Mouse (Mus musculus) thymus, adult 2 months (tissue): ENCODE data around the gene Gpr55.

Experiments
- CTCF ChIP-seq: fragments of 200-500 bp; IDR thresholded peaks from 2 replicates; pipeline ENCODE4 v1.5.1; 2012; ENCODE audit warnings: mild to moderate bottlenecking, control low read depth, low read length, moderate library complexity, borderline replicate concordance; ENCODE audit not compliant: control insufficient read depth, poor library complexity, insufficient read depth; ENCODE audit errors: extremely low read depth
- POLR2A ChIP-seq: fragments of 200-500 bp; IDR thresholded peaks from 2 replicates; pipeline ENCODE4 v1.6.1; 2012; ENCODE audit warnings: mild to moderate bottlenecking, low read length, control low read depth, moderate library complexity; ENCODE audit not compliant: control insufficient read depth, poor library complexity, insufficient read depth; ENCODE audit errors: extremely low read depth

- TF ChIP-seq POLR2A: no peak
- TF ChIP-seq CTCF: no peak
Observed at GRCm38 (mm10) chr1:85900521-85901333, 60.1 kb downstream of the Gpr55 start.
